Mouse (Mus musculus) 416B (cell line): ENCODE measurements at regions not wholly inside any gene's neighbourhood (a gene's known extent, or its start where the extent isn't known, plus 50 kb on each side); places are given as distances from the start of the nearest gene placed in this dataset.

ENCODE experiments used
- DNase-seq: peaks from one replicate; pipeline ENCODE4 v3.0.0; 2011; ENCODE audit warnings: low read depth

- peak; percentile 78 for DNase-seq
These were observed 418.8 kb upstream of the Tpm3-rs7 start for GRCm38 (mm10) chr14:112895561-112895960.

- DNase-seq = no peak
These were observed 413.2 kb upstream of the Tpm3-rs7 start for GRCm38 (mm10) chr14:112901171-112901570.

- peak; percentile 2 for DNase-seq
These were observed 397.3 kb upstream of the Tpm3-rs7 start for GRCm38 (mm10) chr14:112917148-112917547.
